Mouse (Mus musculus): ENCODE data around the gene Cldn2. TPM values are rescaled to one million over a fixed set of nuclear protein-coding genes. Genes with fewer than 3 reads are reported as not detected.

Gene Cldn2
- polyA plus RNA-seq, 1 experiment from 2014 or later, result 0.11 TPM

DNA sequence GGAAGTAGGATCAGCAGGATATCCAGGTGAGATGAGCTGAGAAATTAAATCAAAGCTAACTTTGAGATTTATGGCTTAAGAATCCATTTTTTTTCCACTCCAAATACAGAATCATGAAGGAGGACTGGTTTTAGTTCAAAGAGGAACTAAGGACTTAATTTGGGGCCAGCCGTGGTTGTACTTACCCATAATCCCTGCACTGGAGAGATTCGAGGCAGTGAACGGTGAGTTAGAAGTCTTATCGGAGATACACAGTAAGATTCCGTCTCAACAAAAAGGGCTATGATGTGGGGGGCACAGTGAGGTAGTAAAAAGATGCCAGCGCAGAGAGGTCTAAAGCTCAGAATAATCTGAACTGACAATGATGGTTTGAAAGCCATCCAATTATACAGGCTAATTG, 4.6 kb upstream of the Cldn2 start:
- H3K4me2 ChIP-seq, result no peak overlapping the region
- H3K4me1 ChIP-seq (replicated peaks; ENCODE audit: control insufficient read depth, insufficient read depth, low read length), result no peaks in the 10 kb centered on the region
- WGBS, result 74% methylated on average over 6 of the region's 6 CpGs
- H3K36me3 ChIP-seq (ENCODE audit: control insufficient read depth, insufficient read depth, low read length), result no peaks in the 10 kb centered on the region
- no peak for ATAC-seq (replicated peaks; ENCODE audit: low FRiP score)
- peaks cover 3% of the 10 kb centered on the region; the same call in 1 of the 2 replicates for H3K27me3 ChIP-seq (replicated peaks; ENCODE audit: control insufficient read depth, insufficient read depth, low read length)
- no peak overlapping the region for H3K9ac ChIP-seq (ENCODE audit: low read depth, low read length)
- DNase-seq (ENCODE audit: low spot score), result no peak
- no peak overlapping the region for H3K27ac ChIP-seq (ENCODE audit: low read depth, low read length)
- no peaks in the 10 kb centered on the region for H3K9me3 ChIP-seq (ENCODE audit: control insufficient read depth, low read length)
- no peak overlapping the region for H3K4me3 ChIP-seq (ENCODE audit: low read depth, low read length)

GRCm38 (mm10) chrX:139797875-139798274, 2.8 kb upstream of the Cldn2 start:
- H3K9ac ChIP-seq (ENCODE audit: low read depth, low read length), result no peak overlapping the region
- no peaks in the 10 kb centered on the region for H3K4me1 ChIP-seq (replicated peaks; ENCODE audit: control insufficient read depth, insufficient read depth, low read length)
- no peaks in the 10 kb centered on the region for H3K9me3 ChIP-seq (ENCODE audit: control insufficient read depth, low read length)
- no peak overlapping the region for H3K27ac ChIP-seq (ENCODE audit: low read depth, low read length)
- WGBS, result 80% methylated on average over 9 of the region's 9 CpGs
- H3K4me2 ChIP-seq, result no peak overlapping the region
- H3K27me3 ChIP-seq (replicated peaks; ENCODE audit: control insufficient read depth, insufficient read depth, low read length), result no peaks in the 10 kb centered on the region; the same call in 1 of the 2 replicates
- DNase-seq (ENCODE audit: low spot score) (no peak), ATAC-seq (replicated peaks; ENCODE audit: low FRiP score) (no peak)
- no peaks in the 10 kb centered on the region for H3K36me3 ChIP-seq (ENCODE audit: control insufficient read depth, insufficient read depth, low read length)
- H3K4me3 ChIP-seq (ENCODE audit: low read depth, low read length), result no peak overlapping the region

DNA sequence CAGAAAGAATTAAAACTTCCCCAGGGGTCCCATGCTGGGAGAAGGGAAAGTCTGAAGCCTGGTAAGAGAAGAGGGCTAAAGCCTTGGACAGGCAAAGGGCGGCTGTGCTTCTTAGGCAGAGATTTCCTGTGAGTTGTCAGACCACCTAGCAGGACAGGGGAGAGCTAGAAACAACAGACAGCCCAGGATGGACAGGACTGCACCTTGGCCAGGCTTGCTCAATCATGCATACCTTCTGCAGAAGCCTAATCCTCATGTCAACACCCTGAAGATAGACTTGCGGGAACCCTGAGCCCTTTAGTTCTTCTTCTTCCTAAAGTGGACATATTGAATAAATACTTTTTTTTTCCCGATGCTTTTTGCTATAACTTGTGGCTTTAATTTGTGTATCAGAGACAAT, 675 bp upstream of the Cldn2 start:
- Histone ChIP-seq H3K4me1 (replicated peaks; ENCODE audit: control insufficient read depth, insufficient read depth, low read length) (no peaks in the 10 kb centered on the region), H3K9ac (ENCODE audit: low read depth, low read length) (no peak overlapping the region), H3K4me2 (no peak overlapping the region), H3K27me3 (replicated peaks; ENCODE audit: control insufficient read depth, insufficient read depth, low read length) (no peaks in the 10 kb centered on the region; the same call in 1 of the 2 replicates), H3K4me3 (ENCODE audit: low read depth, low read length) (no peak overlapping the region), H3K36me3 (ENCODE audit: control insufficient read depth, insufficient read depth, low read length) (no peaks in the 10 kb centered on the region), H3K9me3 (ENCODE audit: control insufficient read depth, low read length) (no peaks in the 10 kb centered on the region), H3K27ac (ENCODE audit: low read depth, low read length) (no peak overlapping the region)
- DNase-seq (ENCODE audit: low spot score) (no peak), ATAC-seq (replicated peaks; ENCODE audit: low FRiP score) (no peak)
- 80% methylated on average over 3 of the region's 3 CpGs for WGBS

- ATAC-seq (replicated peaks; ENCODE audit: low FRiP score), result no peak
These were observed 2.4 kb downstream of the Cldn2 start for GRCm38 (mm10) chrX:139803028-139803427.

GRCm38 (mm10) chrX:139805918-139806317, 5.3 kb downstream of the Cldn2 start:
- DNase-seq (ENCODE audit: low spot score) (no peak), ATAC-seq (replicated peaks; ENCODE audit: low FRiP score) (no peak)
- no peak overlapping the region for H3K4me2 ChIP-seq
- H3K27ac ChIP-seq (ENCODE audit: low read depth, low read length), result no peak overlapping the region
- H3K9ac ChIP-seq (ENCODE audit: low read depth, low read length), result no peak overlapping the region
- H3K36me3 ChIP-seq (ENCODE audit: control insufficient read depth, insufficient read depth, low read length), result no peaks in the 10 kb centered on the region
- WGBS, result 90% methylated on average over 4 of the region's 4 CpGs
- H3K27me3 ChIP-seq (replicated peaks; ENCODE audit: control insufficient read depth, insufficient read depth, low read length), result no peaks in the 10 kb centered on the region; the same call in none of the 2 replicates
- no peaks in the 10 kb centered on the region for H3K4me1 ChIP-seq (replicated peaks; ENCODE audit: control insufficient read depth, insufficient read depth, low read length)
- no peak overlapping the region for H3K4me3 ChIP-seq (ENCODE audit: low read depth, low read length)
- no peaks in the 10 kb centered on the region for H3K9me3 ChIP-seq (ENCODE audit: control insufficient read depth, low read length)

More at GRCm38 (mm10) chrX:139803028-139803427, 2.4 kb downstream of the Cldn2 start:
- no peak overlapping the region for H3K4me3 ChIP-seq (ENCODE audit: low read depth, low read length)
- no peaks in the 10 kb centered on the region for H3K4me1 ChIP-seq (replicated peaks; ENCODE audit: control insufficient read depth, insufficient read depth, low read length)
- H3K9ac ChIP-seq (ENCODE audit: low read depth, low read length), result no peak overlapping the region
- H3K4me2 ChIP-seq, result no peak overlapping the region
- no peak overlapping the region for H3K27ac ChIP-seq (ENCODE audit: low read depth, low read length)
- 79% methylated on average over 2 of the region's 2 CpGs for WGBS
- H3K27me3 ChIP-seq (replicated peaks; ENCODE audit: control insufficient read depth, insufficient read depth, low read length), result no peaks in the 10 kb centered on the region; the same call in 1 of the 2 replicates
- H3K36me3 ChIP-seq (ENCODE audit: control insufficient read depth, insufficient read depth, low read length), result no peaks in the 10 kb centered on the region
- DNase-seq (ENCODE audit: low spot score), result no peak
- no peaks in the 10 kb centered on the region for H3K9me3 ChIP-seq (ENCODE audit: control insufficient read depth, low read length)

- Histone ChIP-seq H3K9ac (ENCODE audit: low read depth, low read length) (no peak overlapping the region), H3K27ac (ENCODE audit: low read depth, low read length) (no peak overlapping the region), H3K4me3 (ENCODE audit: low read depth, low read length) (no peak overlapping the region), H3K27me3 (replicated peaks; ENCODE audit: control insufficient read depth, insufficient read depth, low read length) (no peaks in the 10 kb centered on the region; the same call in 1 of the 2 replicates), H3K4me2 (no peak overlapping the region), H3K4me1 (replicated peaks; ENCODE audit: control insufficient read depth, insufficient read depth, low read length) (0 out of 2 replicates have a peak, but pooled peaks cover under 1% of the 10 kb centered on the region), H3K9me3 (ENCODE audit: control insufficient read depth, low read length) (no peaks in the 10 kb centered on the region), H3K36me3 (ENCODE audit: control insufficient read depth, insufficient read depth, low read length) (no peaks in the 10 kb centered on the region)
- no peak for DNase-seq (ENCODE audit: low spot score)
- WGBS, result 79% methylated on average over 2 of the region's 2 CpGs
- ATAC-seq (replicated peaks; ENCODE audit: low FRiP score), result no peak
These were observed 6.8 kb downstream of the Cldn2 start for GRCm38 (mm10) chrX:139807391-139807790.

DNA sequence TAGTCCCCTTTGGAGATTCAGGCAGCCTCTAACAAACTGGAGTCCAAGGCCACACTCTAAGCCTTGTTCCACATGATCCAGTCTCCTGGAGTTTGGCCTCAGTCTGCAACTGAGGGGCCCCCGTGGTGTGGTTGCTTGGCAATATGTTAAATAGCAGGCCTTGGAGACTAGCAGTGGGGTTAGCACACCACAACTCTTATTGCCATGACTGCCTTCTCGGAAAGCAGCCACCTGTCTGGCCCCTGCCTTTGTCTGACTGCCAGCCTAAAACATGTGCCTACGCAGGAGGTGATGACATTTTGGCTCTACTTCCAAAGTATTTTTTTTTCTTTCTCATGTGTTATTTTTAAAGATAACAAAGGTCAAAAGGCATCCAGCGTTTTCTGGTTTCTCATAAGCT, 7.5 kb downstream of the Cldn2 start:
- DNase-seq (ENCODE audit: low spot score), result no peak
- WGBS, result 64% methylated on average over 4 of the region's 4 CpGs
- H3K36me3 ChIP-seq (ENCODE audit: control insufficient read depth, insufficient read depth, low read length), result no peaks in the 10 kb centered on the region
- H3K4me2 ChIP-seq, result no peak overlapping the region
- no peaks in the 10 kb centered on the region for H3K9me3 ChIP-seq (ENCODE audit: control insufficient read depth, low read length)
- no peak overlapping the region for H3K27ac ChIP-seq (ENCODE audit: low read depth, low read length)
- ATAC-seq (replicated peaks; ENCODE audit: low FRiP score), result no peak
- no peak overlapping the region for H3K9ac ChIP-seq (ENCODE audit: low read depth, low read length)
- 0 out of 2 replicates have a peak, but pooled peaks cover 3% of the 10 kb centered on the region for H3K4me1 ChIP-seq (replicated peaks; ENCODE audit: control insufficient read depth, insufficient read depth, low read length)
- H3K4me3 ChIP-seq (ENCODE audit: low read depth, low read length), result no peak overlapping the region
- no peaks in the 10 kb centered on the region; the same call in none of the 2 replicates for H3K27me3 ChIP-seq (replicated peaks; ENCODE audit: control insufficient read depth, insufficient read depth, low read length)

DNA sequence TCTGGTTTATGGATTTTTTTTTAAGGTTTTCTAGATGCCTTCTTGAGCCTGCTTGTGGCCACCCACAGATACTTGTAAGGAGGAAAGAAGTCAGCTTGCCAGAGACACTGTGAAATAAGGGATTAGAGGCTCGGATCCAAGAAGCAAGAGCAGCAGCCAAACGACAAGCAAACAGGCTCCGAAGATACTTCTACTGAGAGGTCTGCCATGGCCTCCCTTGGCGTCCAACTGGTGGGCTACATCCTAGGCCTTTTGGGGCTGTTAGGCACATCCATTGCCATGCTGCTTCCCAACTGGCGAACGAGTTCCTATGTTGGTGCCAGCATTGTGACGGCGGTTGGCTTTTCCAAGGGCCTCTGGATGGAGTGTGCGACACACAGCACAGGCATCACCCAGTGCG, 7.9 kb downstream of the Cldn2 start:
- Histone ChIP-seq H3K27me3 (replicated peaks; ENCODE audit: control insufficient read depth, insufficient read depth, low read length) (no peaks in the 10 kb centered on the region; the same call in none of the 2 replicates), H3K9me3 (ENCODE audit: control insufficient read depth, low read length) (no peaks in the 10 kb centered on the region), H3K36me3 (ENCODE audit: control insufficient read depth, insufficient read depth, low read length) (no peaks in the 10 kb centered on the region), H3K4me2 (no peak overlapping the region), H3K9ac (ENCODE audit: low read depth, low read length) (no peak overlapping the region), H3K4me3 (ENCODE audit: low read depth, low read length) (no peak overlapping the region), H3K27ac (ENCODE audit: low read depth, low read length) (no peak overlapping the region), H3K4me1 (replicated peaks; ENCODE audit: control insufficient read depth, insufficient read depth, low read length) (0 out of 2 replicates have a peak, but pooled peaks cover 3% of the 10 kb centered on the region)
- DNase-seq (ENCODE audit: low spot score) (no peak), ATAC-seq (replicated peaks; ENCODE audit: low FRiP score) (no peak)
- 89% methylated on average over 10 of the region's 10 CpGs for WGBS

DNA sequence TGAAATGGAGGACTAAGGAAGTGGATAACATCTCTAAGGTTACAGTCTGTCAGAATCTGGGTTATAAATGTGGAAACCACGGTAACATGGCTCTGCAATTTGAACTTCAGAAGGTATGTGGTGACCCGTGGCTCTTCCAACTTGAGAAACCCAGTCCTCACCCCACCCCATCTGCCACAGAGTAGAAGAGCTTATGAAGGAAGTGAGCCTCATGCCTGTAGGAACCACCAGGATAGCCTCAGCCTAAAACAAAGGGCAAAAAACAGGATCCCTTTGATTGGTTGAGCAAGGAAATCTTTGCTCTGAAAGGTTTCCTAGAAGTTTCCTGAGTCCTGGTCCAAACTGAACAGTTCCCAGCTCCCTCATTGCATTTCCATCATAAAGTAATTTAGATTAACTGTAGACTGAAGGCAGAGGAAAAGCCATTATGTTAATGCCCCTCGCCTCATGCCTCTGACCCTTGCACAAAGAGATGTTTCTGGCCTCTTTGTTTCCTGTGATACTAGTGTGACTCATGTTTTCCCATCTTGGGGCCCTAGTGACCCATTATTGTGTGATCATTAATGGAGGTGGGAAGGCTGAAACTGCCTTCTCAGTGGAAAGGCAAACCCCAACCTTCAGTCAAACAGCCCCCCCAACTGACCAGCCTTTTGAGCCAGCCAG, 12.1 kb downstream of the Cldn2 start:
- H3K27ac ChIP-seq (ENCODE audit: low read depth, low read length), result no peak overlapping the region
- no peak overlapping the region for H3K4me2 ChIP-seq
- H3K27me3 ChIP-seq (replicated peaks; ENCODE audit: control insufficient read depth, insufficient read depth, low read length), result no peaks in the 10 kb centered on the region; the same call in none of the 2 replicates
- no peak overlapping the region for H3K9ac ChIP-seq (ENCODE audit: low read depth, low read length)
- peaks cover 8% of the 10 kb centered on the region for H3K4me1 ChIP-seq (replicated peaks; ENCODE audit: control insufficient read depth, insufficient read depth, low read length)
- no peak for DNase-seq (ENCODE audit: low spot score)
- WGBS, result 61% methylated on average over 3 of the region's 3 CpGs
- no peaks in the 10 kb centered on the region for H3K9me3 ChIP-seq (ENCODE audit: control insufficient read depth, low read length)
- no peak for ATAC-seq (replicated peaks; ENCODE audit: low FRiP score)
- H3K36me3 ChIP-seq (ENCODE audit: control insufficient read depth, insufficient read depth, low read length), result no peaks in the 10 kb centered on the region
- H3K4me3 ChIP-seq (ENCODE audit: low read depth, low read length), result no peak overlapping the region

Measured in liver, embryonic 11.5 days (tissue).